Mouse (Mus musculus) cerebellum, adult 9-11 months (tissue): ENCODE results near the gene Men1.
A peak's percentile ranks its signal among the peaks of the same experiment; 100 is the strongest.

Experiments
- DNase-seq: peaks from one replicate; pipeline ENCODE4 v3.0.0; 2022

Men1 gene

DNA sequence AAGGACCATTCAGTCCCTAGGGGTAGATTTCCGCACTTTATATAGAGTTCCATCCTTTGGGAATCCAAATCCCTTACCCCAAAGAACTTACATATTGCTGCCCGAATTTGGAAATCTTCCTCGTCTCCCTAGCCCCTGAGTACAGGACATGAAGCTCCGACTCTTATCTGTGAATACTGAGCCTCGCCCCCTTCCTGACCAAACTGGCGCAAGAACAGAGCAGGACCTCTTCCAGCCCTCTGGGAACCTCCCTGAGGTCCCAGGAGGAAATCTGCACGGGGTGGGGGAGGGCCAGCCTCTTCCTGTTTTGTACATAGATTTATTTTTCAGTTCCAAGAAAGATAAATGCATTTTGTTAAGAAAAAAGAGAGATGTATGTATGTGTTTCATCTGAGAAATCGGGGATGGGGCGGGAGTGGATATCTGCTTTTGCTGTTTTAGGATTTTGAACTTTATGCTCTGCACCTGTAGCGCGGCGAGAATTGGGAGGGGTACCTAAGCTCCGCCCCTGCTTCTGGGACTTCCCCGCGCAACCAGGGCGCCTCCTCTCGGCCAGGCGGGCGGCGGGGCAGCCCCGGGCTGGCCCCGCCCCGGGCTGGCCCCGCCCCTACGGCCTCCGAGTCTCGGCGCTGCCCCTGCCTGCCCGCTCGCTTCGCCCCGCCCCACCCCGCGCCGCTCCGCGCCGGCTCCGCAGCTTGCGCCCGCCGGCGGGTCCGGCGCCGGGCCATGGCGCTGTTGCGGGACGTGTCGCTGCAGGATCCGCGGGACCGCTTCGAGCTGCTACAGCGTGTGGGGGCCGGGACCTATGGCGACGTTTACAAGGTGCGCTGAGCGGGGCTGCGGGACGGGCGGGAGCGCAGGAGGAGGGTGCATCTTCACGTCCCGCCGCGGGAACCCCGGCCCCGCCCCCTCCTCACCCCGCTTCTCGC, 6.0 kb downstream of the Men1 start, which contains the start of gene Map4k2:
TSS of gene Map4k2 (plus strand) at position 612 of the 929 bp plus-strand sequence.
- peak; percentile 86 for DNase-seq

DNA sequence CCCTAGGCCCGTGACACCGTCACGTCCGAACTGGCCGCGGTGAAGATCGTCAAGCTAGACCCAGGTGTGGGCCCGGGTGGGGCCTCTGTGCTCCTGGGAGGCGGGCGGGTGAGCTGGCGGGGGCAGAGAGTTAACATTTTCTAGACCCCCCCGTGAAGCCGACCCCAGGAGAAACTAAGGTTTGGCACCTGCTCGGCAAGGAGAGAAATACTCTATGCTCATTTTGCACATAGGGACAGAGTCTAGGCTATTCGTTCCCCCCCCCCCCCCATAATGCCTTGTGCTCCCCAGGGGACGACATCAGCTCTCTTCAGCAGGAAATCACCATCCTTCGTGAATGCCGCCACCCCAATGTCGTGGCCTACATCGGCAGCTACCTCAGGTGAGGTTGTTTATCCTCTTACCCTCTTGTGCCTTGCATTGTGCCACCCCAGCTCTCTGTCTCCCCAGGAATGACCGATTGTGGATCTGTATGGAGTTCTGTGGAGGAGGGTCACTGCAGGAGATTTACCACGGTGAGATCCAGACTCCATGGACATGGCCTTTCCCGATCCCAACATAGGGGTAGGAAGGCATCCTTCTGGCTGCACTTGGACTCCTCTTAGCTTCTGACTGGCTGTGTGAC, 6.8 kb downstream of the Men1 start:
- no peak for DNase-seq

DNA sequence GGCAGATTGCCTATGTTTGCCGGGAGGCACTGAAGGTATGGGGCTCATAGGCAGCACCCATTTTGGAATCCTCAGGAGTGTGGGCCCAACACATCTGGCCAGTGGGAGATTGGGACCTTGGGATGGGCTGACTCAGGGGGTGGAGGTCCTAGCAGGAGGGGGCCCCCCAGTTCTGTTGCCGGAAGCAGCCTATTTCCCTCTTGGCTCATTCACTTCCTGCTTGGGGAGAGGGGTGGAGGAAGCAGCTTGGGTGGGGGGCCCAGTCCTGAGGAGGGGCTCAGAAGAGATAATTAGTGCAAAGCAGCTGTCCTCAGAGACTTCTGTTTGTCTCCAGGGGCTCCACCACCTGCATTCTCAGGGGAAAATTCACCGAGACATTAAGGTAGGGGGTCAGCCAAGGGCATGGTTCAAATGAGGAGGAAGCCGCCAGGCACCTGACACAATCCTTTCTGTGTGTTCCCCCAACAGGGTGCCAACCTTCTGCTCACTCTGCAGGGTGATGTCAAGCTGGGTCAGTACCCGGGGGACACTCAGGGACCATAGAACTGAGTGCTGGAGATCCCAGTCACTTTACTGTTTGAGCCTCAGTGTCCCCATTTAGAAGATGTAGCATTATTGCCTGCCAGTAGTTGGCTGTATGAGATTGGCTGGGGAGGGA, 7.6 kb downstream of the Men1 start:
- DNase-seq, result no peak

DNA sequence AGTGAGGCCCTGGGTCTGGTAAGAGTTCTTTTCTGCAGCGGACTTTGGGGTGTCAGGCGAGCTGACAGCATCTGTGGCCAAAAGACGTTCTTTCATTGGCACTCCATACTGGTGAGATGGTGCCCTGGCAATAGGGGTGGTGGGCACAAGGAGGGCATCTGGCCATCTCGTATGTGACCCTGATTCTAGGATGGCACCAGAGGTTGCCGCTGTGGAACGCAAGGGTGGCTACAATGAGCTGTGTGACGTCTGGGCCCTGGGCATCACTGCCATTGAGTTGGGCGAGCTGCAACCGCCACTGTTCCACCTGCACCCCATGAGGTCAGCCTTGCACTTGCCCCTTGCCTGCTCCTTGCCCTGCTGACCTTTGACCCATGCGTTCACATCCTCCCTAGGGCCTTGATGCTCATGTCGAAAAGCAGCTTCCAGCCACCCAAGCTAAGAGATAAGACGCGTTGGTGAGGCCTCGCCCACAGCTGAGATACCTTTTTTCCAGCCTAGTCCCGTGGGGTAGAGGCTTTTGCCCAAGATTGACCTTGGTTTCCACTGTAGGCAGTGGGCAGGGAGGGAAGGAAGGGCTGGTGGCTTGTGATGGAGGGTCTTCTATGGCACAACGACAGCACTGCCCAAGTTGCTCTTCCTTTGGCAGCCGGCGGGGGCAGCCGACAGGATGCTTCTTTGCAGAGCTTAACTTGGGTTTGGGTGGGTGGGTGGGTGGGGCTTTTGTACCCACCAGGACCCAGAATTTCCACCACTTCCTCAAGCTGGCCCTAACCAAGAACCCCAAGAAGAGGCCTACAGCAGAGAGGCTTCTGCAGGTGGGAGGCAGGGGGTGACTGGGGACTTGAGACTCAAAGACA, 8.5 kb downstream of the Men1 start:
- peak; percentile 62 for DNase-seq

DNA sequence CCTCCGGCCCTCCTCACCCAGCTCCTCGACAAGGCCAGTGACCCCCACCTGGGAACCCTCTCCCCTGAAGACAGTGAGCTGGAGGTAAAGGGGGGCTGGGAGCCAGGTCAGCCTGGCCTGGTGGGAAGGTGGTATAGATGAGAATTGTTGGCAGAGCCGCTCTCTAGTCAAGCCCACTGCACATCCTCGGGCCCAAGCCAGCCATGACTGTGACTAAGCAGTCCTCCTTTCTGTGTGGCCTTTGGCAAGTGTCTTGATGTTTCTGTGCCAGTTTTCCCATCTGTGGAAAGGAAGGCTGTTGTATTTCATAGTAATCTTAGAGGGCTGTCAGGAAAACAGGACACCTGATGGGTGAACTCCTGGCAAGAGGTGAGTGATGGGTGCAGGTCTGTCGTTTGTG, 9.2 kb downstream of the Men1 start:
- peak; percentile 72 for DNase-seq

DNA sequence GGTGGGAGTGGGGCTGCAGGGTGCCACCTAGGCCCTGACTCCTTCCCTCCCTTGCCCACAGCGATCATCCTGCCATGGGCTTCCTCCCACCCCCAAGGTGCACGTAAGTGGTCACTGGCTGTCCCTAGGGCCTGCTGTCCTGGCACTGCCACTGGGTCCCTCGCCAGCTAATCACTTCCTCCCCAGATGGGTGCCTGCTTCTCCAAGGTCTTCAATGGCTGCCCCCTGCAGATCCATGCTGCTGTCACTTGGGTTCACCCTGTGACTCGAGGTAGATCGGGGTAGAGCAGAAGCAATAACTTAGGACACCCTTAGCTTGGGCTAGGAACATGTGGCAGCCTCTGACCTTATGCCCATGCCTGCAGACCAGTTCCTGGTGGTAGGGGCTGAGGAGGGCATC, 11.2 kb downstream of the Men1 start:
- DNase-seq, result no peak

DNA sequence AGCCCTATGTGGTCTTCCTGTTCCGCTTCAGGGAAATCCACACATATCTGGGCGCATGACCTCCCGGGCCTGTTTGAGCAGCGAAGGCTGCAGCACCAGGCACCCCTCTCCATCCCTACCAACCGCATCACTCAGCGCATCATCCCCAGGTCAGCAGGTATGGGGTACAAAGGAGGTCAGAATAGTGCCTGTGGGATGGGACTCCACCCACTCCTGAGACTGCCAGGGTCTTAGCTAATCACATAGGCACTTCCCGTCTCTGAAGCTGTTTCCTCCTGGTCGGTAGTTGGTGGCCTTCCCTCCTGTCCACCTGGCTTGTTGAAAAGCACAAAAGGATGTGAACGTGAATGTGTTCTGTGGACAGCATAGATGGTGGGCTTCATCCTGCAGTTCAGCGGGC, 11.9 kb downstream of the Men1 start:
- no peak for DNase-seq

DNA sequence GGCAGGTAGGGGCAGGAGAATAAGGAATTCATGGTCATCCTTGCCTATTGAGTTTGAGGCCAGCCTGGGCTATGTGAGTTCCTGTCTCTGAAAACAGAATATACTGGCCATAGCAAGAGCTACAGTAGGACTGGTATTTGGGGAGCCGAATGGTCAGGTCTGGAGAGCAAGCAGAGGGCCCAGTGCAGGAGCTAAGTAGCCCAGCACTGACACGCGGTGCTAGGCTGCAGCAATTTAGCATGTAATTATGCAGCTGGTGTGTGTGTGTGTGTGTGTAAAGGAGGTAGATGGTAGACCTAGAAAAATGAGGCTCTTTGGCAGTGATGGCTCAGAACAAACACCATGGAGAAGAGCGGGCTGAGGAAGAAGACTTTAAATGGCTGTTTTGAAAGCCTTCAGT, 12.8 kb downstream of the Men1 start:
- no peak for DNase-seq

DNA sequence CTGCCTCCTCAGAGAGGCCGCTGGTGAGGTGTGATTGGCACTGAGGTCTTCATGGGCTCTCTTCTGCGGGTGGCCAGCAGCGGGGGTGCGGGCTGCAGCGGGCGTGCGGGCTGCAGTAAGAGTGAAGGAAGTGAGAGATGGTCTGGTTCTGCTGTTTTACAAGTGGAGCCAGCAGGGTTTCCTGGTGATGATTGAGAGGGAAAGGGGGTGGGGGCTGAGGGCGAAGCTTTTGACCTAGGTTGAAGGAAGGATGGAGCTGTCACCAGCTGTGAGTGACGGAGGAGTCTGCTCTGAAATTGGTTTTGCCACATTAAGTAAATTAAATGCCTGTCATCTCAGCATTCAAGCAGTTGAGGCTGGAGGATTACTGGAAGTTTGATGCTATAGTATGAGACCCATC, 13.9 kb downstream of the Men1 start:
- no peak for DNase-seq

DNA sequence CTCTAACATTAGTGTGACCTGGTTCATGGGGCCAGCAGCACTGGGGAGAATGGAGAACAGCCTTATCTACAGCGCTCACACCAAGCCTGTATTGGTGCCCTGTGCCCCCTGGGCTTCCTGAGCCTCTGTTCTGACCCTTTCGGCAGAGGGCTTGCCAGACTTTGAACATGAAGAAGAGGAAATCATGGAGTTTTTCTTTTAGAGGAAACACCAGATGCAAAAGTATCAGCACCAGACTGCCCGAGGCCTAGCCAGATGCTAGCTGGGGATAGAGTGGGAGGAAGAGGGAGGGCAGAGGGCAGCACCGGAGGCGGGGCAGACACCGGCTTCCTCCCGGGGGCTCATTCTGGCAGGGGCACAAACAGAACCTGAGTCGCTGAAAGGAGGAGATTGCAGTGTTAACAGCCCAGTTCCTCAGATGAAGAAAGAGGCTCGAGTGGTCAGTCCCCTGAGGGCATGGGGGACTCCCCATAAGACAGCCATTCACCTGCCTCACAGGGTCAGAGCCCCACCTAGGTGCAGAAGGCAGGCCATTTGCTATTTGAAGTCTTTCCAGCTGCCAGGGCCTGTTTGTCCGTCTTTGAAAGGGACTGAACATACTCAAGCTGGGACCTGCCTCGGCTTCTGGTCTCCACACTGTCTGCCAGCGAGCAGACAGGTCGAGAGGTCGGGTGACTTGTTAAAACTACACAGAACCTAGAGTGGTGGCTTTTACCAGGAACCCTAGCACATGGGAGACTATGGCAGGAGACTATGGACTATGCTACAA, 14.6 kb downstream of the Men1 start:
- no peak for DNase-seq

DNA sequence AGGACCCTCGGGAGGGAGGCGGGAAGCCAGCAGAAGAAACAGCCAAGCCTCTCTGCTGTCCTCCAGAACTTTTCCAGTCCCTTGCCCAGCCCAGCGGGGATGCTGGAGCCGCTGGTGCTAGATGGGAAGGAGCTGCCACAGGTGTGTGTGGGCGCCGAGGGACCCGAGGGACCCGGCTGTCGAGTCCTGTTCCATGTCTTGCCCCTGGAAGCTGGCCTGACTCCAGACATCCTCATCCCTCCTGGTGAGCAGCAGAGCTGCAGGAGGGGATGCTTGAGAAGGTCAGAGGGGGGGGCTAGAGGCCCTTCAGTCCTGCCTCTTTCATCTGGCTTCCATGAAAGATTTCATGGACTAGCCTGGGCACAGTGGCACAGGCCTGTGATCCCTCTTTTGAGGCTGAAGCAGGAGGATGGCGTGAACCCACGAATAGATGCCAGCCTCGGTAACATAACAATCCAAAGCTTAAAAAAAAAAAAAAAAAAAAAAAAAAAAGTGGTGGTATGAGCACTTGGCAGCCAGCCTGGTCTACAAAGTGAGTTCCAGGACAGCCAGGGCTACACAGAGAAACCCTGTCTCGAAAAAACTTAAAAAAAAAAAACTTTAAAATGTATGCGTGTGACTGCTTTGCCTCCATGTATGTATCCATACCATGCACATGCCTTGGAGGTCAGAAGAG, 16.8 kb downstream of the Men1 start:
- DNase-seq, result no peak

DNA sequence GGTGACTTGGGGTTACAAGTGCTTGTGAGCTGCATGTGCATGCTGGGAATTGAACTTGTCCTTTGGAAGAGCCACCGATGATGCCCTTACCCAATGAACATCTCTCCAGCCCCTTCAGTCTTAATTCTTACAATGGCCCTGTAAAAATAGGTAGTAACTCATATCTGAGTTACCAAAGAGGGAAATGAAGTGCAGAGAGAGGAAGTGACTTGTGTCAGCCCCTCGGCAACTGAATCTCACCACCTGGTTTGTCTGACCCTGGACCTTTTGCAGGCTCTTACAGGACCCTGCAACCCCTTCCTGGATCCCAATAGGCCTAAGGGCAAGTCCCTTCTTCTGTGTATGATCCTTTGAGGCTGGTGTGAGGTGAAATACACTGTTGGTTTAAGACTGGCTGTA, 17.3 kb downstream of the Men1 start:
- DNase-seq, result no peak

DNA sequence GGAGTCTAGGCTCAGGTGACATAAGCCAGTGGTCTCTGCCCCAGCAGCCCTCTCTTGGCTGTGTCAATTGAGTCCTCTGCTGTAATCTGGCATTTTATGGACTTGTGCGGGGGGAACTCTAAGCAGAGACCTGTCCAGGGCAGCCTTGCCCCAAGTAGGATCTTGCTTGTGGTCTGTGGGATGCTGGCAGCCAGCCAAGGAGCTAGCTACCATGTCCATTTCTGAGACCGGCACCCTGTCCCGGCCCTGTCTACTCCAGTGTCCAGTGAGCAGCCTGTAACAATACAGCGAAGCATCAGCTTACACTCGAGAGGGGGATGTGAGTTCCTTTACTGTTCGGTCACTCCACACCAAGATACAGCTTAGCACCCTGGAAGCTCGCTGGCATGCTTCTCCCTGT, 19.3 kb downstream of the Men1 start:
- DNase-seq, result no peak

DNA sequence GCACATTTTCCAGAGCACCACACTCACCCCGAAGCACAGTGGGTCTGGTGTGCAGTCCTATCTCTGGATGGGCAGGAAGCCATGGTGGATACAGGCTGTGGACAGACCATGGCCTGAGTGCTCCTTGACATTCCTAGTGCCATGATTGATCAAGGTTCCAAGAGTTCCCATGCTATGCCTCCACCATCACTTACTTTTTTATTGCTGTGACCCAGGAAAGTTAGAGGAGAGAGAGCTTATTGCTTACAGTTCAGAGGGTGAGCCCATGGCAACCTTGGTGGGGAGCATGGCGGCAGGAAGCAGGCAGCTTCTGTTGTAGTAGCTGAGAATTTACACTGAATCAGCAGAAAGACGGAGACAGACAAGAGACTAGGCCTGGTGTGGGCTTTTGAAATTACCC, 26.5 kb downstream of the Men1 start:
- no peak for DNase-seq

DNA sequence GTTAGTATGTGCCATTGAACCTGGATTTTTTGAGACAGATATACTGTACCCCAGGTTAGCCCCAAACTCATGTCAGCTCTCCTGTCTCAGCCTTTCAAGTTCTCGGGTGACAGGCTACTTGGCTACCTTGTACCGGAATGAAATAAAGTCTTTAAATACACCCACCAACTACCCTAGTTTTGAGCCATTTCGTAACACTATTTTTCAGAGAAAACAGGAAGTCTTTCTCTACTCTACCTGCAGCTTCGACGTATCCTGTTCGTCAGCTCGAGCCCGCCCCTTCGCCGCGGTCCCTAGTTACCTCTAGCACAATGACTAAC, 28.3 kb downstream of the Men1 start:
- no peak for DNase-seq

DNA sequence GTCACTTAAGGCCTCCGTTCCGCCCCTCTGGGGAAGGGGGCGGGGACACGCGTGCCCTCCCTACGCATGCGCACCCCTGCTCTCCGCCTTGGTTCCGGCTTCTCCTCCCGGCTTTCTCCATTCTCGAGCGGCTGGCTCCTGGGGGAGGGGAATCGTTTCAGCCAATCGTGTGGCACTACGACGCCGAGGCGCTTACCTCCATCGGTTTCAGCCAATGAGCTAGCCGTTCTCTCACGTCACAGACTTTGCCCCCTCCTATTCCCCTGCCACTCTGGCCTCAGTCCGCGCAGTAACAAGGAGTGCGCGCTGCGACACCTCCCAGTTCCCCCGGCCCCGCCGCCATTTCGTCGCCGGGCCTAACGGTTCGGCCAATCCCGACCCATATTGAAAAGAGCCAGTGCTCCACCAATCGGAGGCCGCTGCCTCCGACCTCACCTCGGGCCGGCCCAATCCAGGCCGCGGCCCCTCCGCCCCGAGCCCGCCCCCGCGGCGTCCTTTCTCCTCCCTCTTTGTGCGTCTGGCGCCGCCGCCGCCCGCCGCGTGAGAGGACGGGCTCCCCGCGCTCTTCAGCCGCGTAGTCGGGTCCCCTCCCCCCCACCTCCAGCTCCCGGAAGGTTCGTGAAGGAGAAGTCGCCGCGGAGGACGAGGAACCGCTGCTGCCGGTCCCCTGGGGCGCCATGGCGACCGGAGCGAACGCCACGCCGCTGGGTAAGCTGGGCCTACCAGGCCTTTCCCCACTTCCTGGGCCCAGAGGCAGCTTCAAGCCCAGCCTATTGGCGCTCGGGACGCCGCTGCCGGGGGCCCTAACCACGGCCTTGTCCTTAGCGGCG, 28.8 kb downstream of the Men1 start, which contains the start of gene Sf1:
TSS of gene Sf1 (plus strand) at position 280 of the 830 bp plus-strand sequence.
- peak; percentile 100 for DNase-seq

DNA sequence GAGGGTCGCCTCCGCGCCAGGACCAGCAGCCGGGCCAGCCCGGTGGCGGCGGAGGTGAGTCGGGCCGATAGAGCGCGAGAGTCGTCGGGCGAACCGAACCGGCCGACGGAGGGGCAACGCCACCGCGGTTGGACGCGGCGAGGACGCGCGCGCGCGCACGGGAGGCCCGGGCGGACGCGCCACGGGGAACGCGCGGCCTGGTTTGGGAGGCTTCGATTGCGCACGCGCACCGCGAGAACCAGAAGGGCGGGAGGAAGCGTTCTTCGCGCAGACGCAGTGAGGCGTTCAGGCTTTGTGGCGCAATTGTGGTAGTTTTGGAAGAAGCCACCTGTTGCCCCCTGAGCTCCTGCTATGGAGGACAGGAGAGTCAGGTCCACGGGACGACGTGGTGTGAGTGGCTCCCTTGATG, 29.5 kb downstream of the Men1 start:
- DNase-seq, result peak; percentile 94

DNA sequence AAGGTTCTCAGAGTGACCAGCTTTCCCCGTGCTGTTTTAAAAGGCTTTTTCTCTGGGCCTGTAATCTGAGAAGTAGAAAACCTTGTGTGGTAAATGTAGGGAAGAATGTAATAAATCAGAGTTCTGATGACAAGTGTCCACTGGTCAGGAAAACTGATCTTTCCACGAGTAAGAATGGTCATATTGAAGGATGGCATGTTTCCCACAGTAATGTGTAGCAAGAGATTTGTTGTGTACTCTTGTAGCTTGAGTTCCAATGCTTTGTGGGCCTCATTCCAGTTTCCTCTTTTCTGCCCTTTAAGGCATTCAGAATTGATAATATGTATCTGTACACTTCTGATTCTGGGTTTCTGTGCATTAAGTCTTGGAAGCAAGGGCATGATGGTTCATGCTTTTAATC, 30.1 kb downstream of the Men1 start:
- DNase-seq, result no peak

DNA sequence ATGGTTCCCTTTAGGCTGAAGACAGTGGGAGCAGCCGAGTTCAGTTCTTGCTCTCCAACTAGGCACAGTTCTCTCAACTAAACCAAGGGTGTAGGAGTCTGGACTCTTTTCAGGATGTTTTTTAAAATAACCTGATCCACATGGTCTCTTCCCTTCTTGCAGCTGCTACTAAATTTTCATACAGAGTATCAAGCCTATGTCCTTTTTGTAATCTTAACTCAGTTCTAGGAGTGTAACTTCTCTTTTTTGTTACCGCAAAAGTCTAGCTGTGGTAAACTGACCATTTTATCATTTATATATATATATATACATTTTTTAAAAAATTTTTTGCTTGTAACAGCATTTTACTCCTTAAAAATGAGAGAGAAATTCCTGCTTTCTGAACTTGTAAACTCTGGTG, 35.4 kb downstream of the Men1 start:
- no peak for DNase-seq

DNA sequence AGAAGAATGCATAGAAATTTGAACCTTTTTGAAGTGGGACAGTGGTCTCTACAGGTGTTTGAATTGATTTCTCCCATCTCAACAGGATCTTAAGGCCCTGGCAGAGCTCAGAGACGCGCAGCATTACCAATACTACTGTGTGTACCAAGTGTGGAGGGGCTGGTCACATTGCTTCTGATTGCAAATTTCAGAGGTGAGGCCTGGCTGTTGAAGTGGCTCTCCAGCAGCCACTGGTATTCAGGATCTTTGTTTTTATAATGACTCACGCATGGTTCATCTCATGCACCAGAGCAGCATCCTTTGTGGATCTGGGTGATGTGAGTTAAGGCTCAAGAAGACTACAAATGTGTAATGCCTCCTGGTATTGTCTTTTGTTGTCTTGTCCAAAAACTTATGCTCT, 37.7 kb downstream of the Men1 start:
- DNase-seq, result no peak
